Mouse (Mus musculus): ENCODE measurements at regions not wholly inside any gene's neighbourhood (a gene's known extent, or its start where the extent isn't known, plus 50 kb on each side); places are given as distances from the start of the nearest gene placed in this dataset.

- DNase-seq (ENCODE audit: low spot score), result no peak
- intact Hi-C loops (cut with DNase I), result no loop called here
These were observed 490.9 kb upstream of the Etaa1 start for GRCm38 (mm10) chr11:18444600-18444999.

GRCm38 (mm10) chr11:18444101-18444500 lies 490.4 kb upstream of the Etaa1 start:
- no peak for DNase-seq (ENCODE audit: low spot score)
- intact Hi-C loops (cut with DNase I), result no loop called here

GRCm38 (mm10) chr11:18443156-18443555 lies 489.5 kb upstream of the Etaa1 start:
- intact Hi-C loops (cut with DNase I), result no loop called here
- no peak for DNase-seq (ENCODE audit: low spot score)

- intact Hi-C loops (cut with DNase I), result no loop called here
- DNase-seq (ENCODE audit: low spot score), result no peak
These were observed 484.3 kb upstream of the Etaa1 start for GRCm38 (mm10) chr11:18437834-18438611.

GRCm38 (mm10) chr11:18421076-18421475 lies 467.4 kb upstream of the Etaa1 start:
- no peak for DNase-seq (ENCODE audit: low spot score)
- intact Hi-C loops (cut with DNase I), result no loop called here

- no peak for DNase-seq (ENCODE audit: low spot score)
- intact Hi-C loops (cut with DNase I), result no loop called here
These were observed 460.1 kb upstream of the Etaa1 start for GRCm38 (mm10) chr11:18413769-18414168.

- DNase-seq (ENCODE audit: low spot score), result no peak
- intact Hi-C loops (cut with DNase I), result no loop called here
These were observed 454.5 kb upstream of the Etaa1 start for GRCm38 (mm10) chr11:18408071-18408752.

GRCm38 (mm10) chr11:18399561-18399960 lies 445.9 kb upstream of the Etaa1 start:
- DNase-seq (ENCODE audit: low spot score), result no peak
- intact Hi-C loops (cut with DNase I), result no loop called here

GRCm38 (mm10) chr11:18396397-18396796 lies 442.7 kb upstream of the Etaa1 start:
- DNase-seq (ENCODE audit: low spot score), result no peak
- intact Hi-C loops (cut with DNase I), result no loop called here

- DNase-seq (ENCODE audit: low spot score), result no peak
- intact Hi-C loops (cut with DNase I), result no loop called here
These were observed 442.0 kb upstream of the Etaa1 start for GRCm38 (mm10) chr11:18395631-18396030.

- DNase-seq (ENCODE audit: low spot score), result no peak
- intact Hi-C loops (cut with DNase I), result no loop called here
These were observed 419.2 kb upstream of the Etaa1 start for GRCm38 (mm10) chr11:18372813-18373332.

GRCm38 (mm10) chr11:18371304-18371703 lies 417.6 kb upstream of the Etaa1 start:
- intact Hi-C loops (cut with DNase I), result no loop called here
- no peak for DNase-seq (ENCODE audit: low spot score)

- intact Hi-C loops (cut with DNase I), result no loop called here
- DNase-seq (ENCODE audit: low spot score), result no peak
These were observed 417.2 kb upstream of the Etaa1 start for GRCm38 (mm10) chr11:18370861-18371260.

GRCm38 (mm10) chr11:18354866-18355265 lies 401.2 kb upstream of the Etaa1 start:
- intact Hi-C loops (cut with DNase I), result no loop called here
- DNase-seq (ENCODE audit: low spot score), result no peak

GRCm38 (mm10) chr11:18354156-18354555 lies 400.5 kb upstream of the Etaa1 start:
- no peak for DNase-seq (ENCODE audit: low spot score)
- intact Hi-C loops (cut with DNase I), result no loop called here

GRCm38 (mm10) chr11:18347841-18348240 lies 394.2 kb upstream of the Etaa1 start:
- no peak for DNase-seq (ENCODE audit: low spot score)
- intact Hi-C loops (cut with DNase I), result no loop called here

- intact Hi-C loops (cut with DNase I), result no loop called here
- no peak for DNase-seq (ENCODE audit: low spot score)
These were observed 360.0 kb upstream of the Etaa1 start for GRCm38 (mm10) chr11:18313510-18314301.

- intact Hi-C loops (cut with DNase I), result no loop called here
- DNase-seq (ENCODE audit: low spot score), result no peak
These were observed 342.8 kb upstream of the Etaa1 start for GRCm38 (mm10) chr11:18296194-18297125.

GRCm38 (mm10) chr11:18278585-18279136 lies 325.0 kb upstream of the Etaa1 start:
- intact Hi-C loops (cut with DNase I), result no loop called here
- DNase-seq (ENCODE audit: low spot score), result no peak

All from heart, postnatal 25 days (tissue).